Mouse (Mus musculus) bone marrow macrophage, adult 2 months (primary cell): ENCODE data around the gene Tor1b.

ENCODE experiments used
- CTCF ChIP-seq: IDR thresholded peaks from 2 replicates; pipeline ENCODE4 v1.5.1; 2012; ENCODE audit warnings: low read depth, mild to moderate bottlenecking, low read length, moderate library complexity
- POLR2A ChIP-seq: IDR thresholded peaks from 2 replicates; pipeline ENCODE4 v1.6.1; 2012; ENCODE audit warnings: mild to moderate bottlenecking, low read depth, low read length, borderline replicate concordance

- TF ChIP-seq POLR2A = no peak
- TF ChIP-seq CTCF = no peak
These were observed 46.9 kb upstream of the Tor1b start for GRCm38 (mm10) chr2:30905906-30906305.
